Comparison of ENCODE assay signal across 21 mouse cellular contexts in genomic region chr10:9406101-9406500, GRCm38 (mm10).
DNase-seq lines count a peak whose midpoint lies in the region; ATAC-seq and TF ChIP-seq lines count a peak whose summit lies in the region.
"Had no signal": no experiment of that assay in that cellular context is flagged by ENCODE, and none has a peak within 500 bp of the region (broad histone marks: within the 10 kb centered on the region; RNA-seq: fewer than 3 reads in every experiment).

No protein-coding gene starts in this region.

- H3K27me3 ChIP-seq in limb, embryonic 13.5 days, result no peaks in the 10 kb centered on the region
- H3K27me3 ChIP-seq in limb, embryonic 10.5 days (ENCODE audit: low read depth, poor library complexity, severe bottlenecking), result no peaks in the 10 kb centered on the region
- H3K27me3 ChIP-seq in embryonic facial prominence, embryonic 14.5 days (replicated peaks; ENCODE audit: control insufficient read depth, insufficient read depth, low read length), result no peaks in the 10 kb centered on the region
- H3K27me3 ChIP-seq in limb, embryonic 14.5 days (ENCODE audit: control insufficient read depth, insufficient read depth, low read length), result no peaks in the 10 kb centered on the region
- H3K27me3 ChIP-seq: embryonic facial prominence, embryonic 15.5 days; hindbrain, embryonic 12.5 days; hindbrain, embryonic 15.5 days had no signal

- no peaks in the 10 kb centered on the region for H3K9me3 ChIP-seq in limb, embryonic 13.5 days
- H3K9me3 ChIP-seq in limb, embryonic 10.5 days (replicated peaks), result no peaks in the 10 kb centered on the region
- no peaks in the 10 kb centered on the region for H3K9me3 ChIP-seq in embryonic facial prominence, embryonic 14.5 days (ENCODE audit: control insufficient read depth, low read length)
- no peaks in the 10 kb centered on the region for H3K9me3 ChIP-seq in limb, embryonic 14.5 days (ENCODE audit: control insufficient read depth, low read length)
- H3K9me3 ChIP-seq: embryonic facial prominence, embryonic 15.5 days; hindbrain, embryonic 12.5 days; hindbrain, embryonic 15.5 days had no signal

- WGBS in limb, embryonic 13.5 days, result 55% methylated on average over 4 of the region's 4 CpGs
- WGBS in limb, embryonic 10.5 days, result 84% methylated on average over 4 of the region's 4 CpGs
- 44% methylated on average over 4 of the region's 4 CpGs for WGBS in embryonic facial prominence, embryonic 14.5 days
- WGBS in limb, embryonic 14.5 days, result 47% methylated on average over 4 of the region's 4 CpGs

- H3K9ac ChIP-seq in limb, embryonic 13.5 days, result no peak overlapping the region
- no peak overlapping the region for H3K9ac ChIP-seq in embryonic facial prominence, embryonic 14.5 days (ENCODE audit: low read depth, low read length)
- H3K9ac ChIP-seq in limb, embryonic 14.5 days (ENCODE audit: low read depth, low read length, severe bottlenecking), result no peak overlapping the region
- H3K9ac ChIP-seq: embryonic facial prominence, embryonic 15.5 days; forebrain, postnatal 0 days; hindbrain, embryonic 12.5 days; hindbrain, embryonic 15.5 days had no signal

- H3K36me3 ChIP-seq in limb, embryonic 13.5 days, result no peaks in the 10 kb centered on the region
- H3K36me3 ChIP-seq in limb, embryonic 10.5 days, result no peaks in the 10 kb centered on the region
- no peaks in the 10 kb centered on the region for H3K36me3 ChIP-seq in embryonic facial prominence, embryonic 14.5 days (ENCODE audit: control insufficient read depth, insufficient read depth, low read length)
- no peaks in the 10 kb centered on the region for H3K36me3 ChIP-seq in limb, embryonic 14.5 days (ENCODE audit: control insufficient read depth, insufficient read depth, low read length)
- H3K36me3 ChIP-seq: embryonic facial prominence, embryonic 15.5 days; hindbrain, embryonic 12.5 days; hindbrain, embryonic 15.5 days had no signal

- no peak overlapping the region for H3K4me2 ChIP-seq in limb, embryonic 13.5 days (replicated peaks)
- no peak overlapping the region for H3K4me2 ChIP-seq in embryonic facial prominence, embryonic 14.5 days (ENCODE audit: low read depth, low read length)
- H3K4me2 ChIP-seq in limb, embryonic 14.5 days (replicated peaks; ENCODE audit: low read depth, low read length, severe bottlenecking), result no peak overlapping the region
- H3K4me2 ChIP-seq: embryonic facial prominence, embryonic 15.5 days; heart, embryonic 11.5 days; hindbrain, embryonic 12.5 days; hindbrain, embryonic 15.5 days had no signal

- no peak for DNase-seq in limb, embryonic 10.5 days (ENCODE audit: low spot score)
- peak; percentile 40 for DNase-seq in embryonic facial prominence, embryonic 14.5 days (ENCODE audit: low spot score)
- peak; percentile 16 for DNase-seq in limb, embryonic 14.5 days (ENCODE audit: low spot score)
- no peak for DNase-seq in layer of hippocampus, adult 9-10 months (ENCODE audit: low spot score)
- no peak for DNase-seq in layer of hippocampus, adult 18-20 months (ENCODE audit: low spot score in 2 of 2)
- DNase-seq: adrenal gland, adult 2 months; adrenal gland, postnatal 14 days; cerebellum, adult 11 months; cerebellum, adult 2 months; cerebellum, adult 9-11 months; cerebellum, postnatal 25 days; forebrain, postnatal 0 days; gastrocnemius, postnatal 10 days; heart, adult 11 months had no signal

- H3K4me3 ChIP-seq in limb, embryonic 13.5 days, result no peak overlapping the region
- H3K4me3 ChIP-seq in limb, embryonic 10.5 days, result no peak overlapping the region
- no peak overlapping the region for H3K4me3 ChIP-seq in embryonic facial prominence, embryonic 14.5 days (ENCODE audit: low read depth, low read length)
- H3K4me3 ChIP-seq in limb, embryonic 14.5 days (replicated peaks; ENCODE audit: low read length), result no peak overlapping the region
- H3K4me3 ChIP-seq: embryonic facial prominence, embryonic 15.5 days; hindbrain, embryonic 12.5 days; hindbrain, embryonic 15.5 days had no signal

- H3K4me1 ChIP-seq in limb, embryonic 13.5 days, result peaks cover 2% of the 10 kb centered on the region; the same call in 1 of the 2 replicates
- H3K4me1 ChIP-seq in limb, embryonic 10.5 days, result 0 out of 2 replicates have a peak, but pooled peaks cover 2% of the 10 kb centered on the region
- peaks cover 8% of the 10 kb centered on the region for H3K4me1 ChIP-seq in embryonic facial prominence, embryonic 14.5 days (ENCODE audit: control insufficient read depth, insufficient read depth, low read length)
- H3K4me1 ChIP-seq in limb, embryonic 14.5 days (ENCODE audit: control insufficient read depth, insufficient read depth, low read length), result peaks cover 2% of the 10 kb centered on the region
- H3K4me1 ChIP-seq: embryonic facial prominence, embryonic 15.5 days; hindbrain, embryonic 12.5 days; hindbrain, embryonic 15.5 days had no signal

- ATAC-seq in limb, embryonic 13.5 days (ENCODE audit: low FRiP score, low read depth), result peak; percentile 54; the same call in 1 of the 2 replicates
- ATAC-seq in embryonic facial prominence, embryonic 14.5 days (ENCODE audit: low read depth), result no peak
- ATAC-seq in limb, embryonic 14.5 days (ENCODE audit: low FRiP score, low read depth), result peak; percentile 50; the same call in 1 of the 2 replicates
- ATAC-seq: CD4-positive, CD25-positive, alpha-beta regulatory T cell, adult 4 months; forebrain, embryonic 14.5 days; forebrain, postnatal 0 days had no signal

- no peak overlapping the region for H3K27ac ChIP-seq in limb, embryonic 13.5 days
- no peak overlapping the region for H3K27ac ChIP-seq in limb, embryonic 10.5 days
- no peak overlapping the region for H3K27ac ChIP-seq in embryonic facial prominence, embryonic 14.5 days (replicated peaks; ENCODE audit: low read depth, low read length)
- no peak overlapping the region for H3K27ac ChIP-seq in limb, embryonic 14.5 days (replicated peaks; ENCODE audit: low read depth, low read length)
- H3K27ac ChIP-seq: embryonic facial prominence, embryonic 15.5 days; hindbrain, embryonic 12.5 days; hindbrain, embryonic 15.5 days had no signal

- no peak for TF ChIP-seq POLR2A in limb, embryonic 14.5 days (IDR thresholded peaks at IDR 0.05; ENCODE audit: borderline replicate concordance, extremely low read depth, insufficient read depth, insufficient read length)

Comparison
In these comparisons a context has a peak if more than half of its experiments do, and no peak if none do; other contexts are left out.
1. DNase-seq: peak in embryonic facial prominence, embryonic 14.5 days (single experiment) and limb, embryonic 14.5 days (single experiment); none in limb, embryonic 10.5 days (single experiment), layer of hippocampus, adult 9-10 months (single experiment) and layer of hippocampus, adult 18-20 months (0 of 2).